Mouse (Mus musculus): ENCODE measurements at regions not wholly inside any gene's neighbourhood (a gene's known extent, or its start where the extent isn't known, plus 50 kb on each side); places are given as distances from the start of the nearest gene placed in this dataset.

DNA sequence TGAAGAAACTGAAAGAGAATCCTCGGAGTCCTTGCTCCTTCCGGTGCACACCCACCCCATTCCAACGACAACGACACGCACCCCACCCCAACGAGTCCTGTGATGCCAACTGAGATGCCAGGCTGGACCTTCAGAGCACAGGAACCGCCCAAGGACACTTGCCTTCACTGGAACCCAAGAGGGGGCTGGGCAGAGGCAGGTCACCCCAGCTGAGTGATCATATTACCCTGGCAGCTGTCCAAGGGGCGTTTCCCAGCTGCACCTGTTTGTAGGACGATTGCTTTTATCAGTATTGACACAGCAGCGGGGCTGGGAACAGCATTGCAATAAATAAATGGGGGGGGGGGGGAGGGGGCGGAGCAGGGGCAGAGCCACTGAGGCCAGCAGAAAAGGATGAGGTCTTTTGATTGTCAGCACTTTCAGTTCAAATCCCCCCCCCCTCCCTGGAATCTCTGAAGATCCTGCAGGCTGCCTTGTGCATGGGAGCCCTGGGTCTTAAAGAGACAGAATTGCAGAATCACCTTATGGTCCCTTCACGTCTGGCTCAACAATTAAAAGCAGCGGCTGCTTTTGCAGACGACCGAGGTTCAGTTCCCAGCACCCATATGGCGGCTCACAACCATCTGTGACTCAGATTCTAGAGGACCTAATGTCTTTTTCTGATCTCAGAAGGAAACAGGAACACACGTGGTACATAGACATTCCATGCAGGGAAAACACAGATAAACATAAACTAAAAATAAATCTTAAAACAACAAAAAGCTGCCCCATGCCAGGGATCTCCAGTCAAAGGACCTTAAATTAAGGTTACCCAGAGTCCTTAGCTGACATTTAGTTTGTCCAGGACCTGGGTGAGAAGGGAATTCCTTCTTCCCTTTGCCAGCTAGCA is 52.0 kb upstream of the Pim1 start:
- peaks cover 39% of the 10 kb centered on the region for H3K4me1 ChIP-seq (replicated peaks)
- H3K9ac ChIP-seq = no peak overlapping the region; the same call in 1 of the 2 replicates
- no peaks in the 10 kb centered on the region for H3K9me3 ChIP-seq
- no peaks in the 10 kb centered on the region for H3K36me3 ChIP-seq
- peak overlapping the region; percentile 58 for H3K4me2 ChIP-seq
- no peaks in the 10 kb centered on the region for H3K27me3 ChIP-seq
- WGBS = 12% methylated on average over 16 of the region's 17 CpGs
- H3K4me3 ChIP-seq = 0 out of 2 replicates have a peak overlapping the region, but pooled peaks have one; percentile 12
- ATAC-seq (ENCODE audit: low read depth) = no peak
- H3K27ac ChIP-seq (replicated peaks) = peak overlapping the region; percentile 89

DNA sequence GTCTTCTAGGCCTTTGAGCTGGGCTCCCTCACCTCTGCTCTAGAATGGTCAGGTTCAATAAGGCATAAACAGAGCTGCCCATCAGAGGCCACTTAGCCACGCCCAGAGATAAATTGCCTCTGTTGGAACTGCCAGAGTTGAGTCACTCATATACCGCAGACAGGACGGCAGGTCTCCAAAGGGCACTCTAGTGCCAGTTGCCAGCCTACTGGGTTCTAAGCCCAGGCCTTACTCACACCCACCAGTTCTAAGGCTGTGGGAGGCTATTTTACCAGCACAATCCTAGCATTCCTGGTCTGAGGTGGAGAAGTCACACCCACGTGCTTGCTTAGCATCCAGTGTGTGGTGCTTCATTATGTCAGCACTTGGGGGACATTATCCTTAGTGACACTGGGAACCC is 50.6 kb upstream of the Pim1 start:
- no peaks in the 10 kb centered on the region for H3K27me3 ChIP-seq
- 0 out of 2 replicates have a peak overlapping the region, but pooled peaks have one; percentile 38 for H3K27ac ChIP-seq (replicated peaks)
- no peak for ATAC-seq (ENCODE audit: low read depth)
- H3K9ac ChIP-seq = peak overlapping the region; percentile 22; the same call in 1 of the 2 replicates
- no peaks in the 10 kb centered on the region for H3K36me3 ChIP-seq
- H3K9me3 ChIP-seq = no peaks in the 10 kb centered on the region
- no peak overlapping the region for H3K4me3 ChIP-seq
- peaks cover 45% of the 10 kb centered on the region for H3K4me1 ChIP-seq (replicated peaks)
- WGBS = 75% methylated on average over 4 of the region's 4 CpGs
- H3K4me2 ChIP-seq = no peak overlapping the region

DNA sequence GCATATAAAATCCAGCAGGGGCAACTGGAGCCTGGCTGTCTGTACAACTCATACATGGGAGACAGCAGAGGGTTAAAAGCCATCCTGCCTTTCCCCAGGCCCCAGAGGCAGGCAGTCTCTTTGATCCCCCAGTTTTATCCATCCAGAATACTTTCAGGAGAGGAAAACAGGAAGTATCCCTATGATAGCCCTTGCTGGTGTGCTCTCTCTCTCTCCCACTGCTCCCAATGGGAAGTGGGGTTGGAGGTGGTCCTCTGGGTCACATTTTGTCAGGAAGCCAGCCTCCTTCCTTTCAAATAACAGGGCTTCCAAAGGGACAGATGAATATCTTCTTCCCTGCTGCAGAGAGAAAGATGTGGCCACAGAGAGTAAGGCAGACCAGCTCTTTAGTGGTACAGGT is 50.1 kb upstream of the Pim1 start:
- no peak for ATAC-seq (ENCODE audit: low read depth)
- H3K9me3 ChIP-seq = no peaks in the 10 kb centered on the region
- H3K27me3 ChIP-seq = no peaks in the 10 kb centered on the region
- peak overlapping the region; percentile 38; the same call in 1 of the 2 replicates for H3K27ac ChIP-seq (replicated peaks)
- peak overlapping the region; percentile 22; the same call in 1 of the 2 replicates for H3K9ac ChIP-seq
- H3K4me2 ChIP-seq = no peak overlapping the region
- peaks cover 50% of the 10 kb centered on the region for H3K4me1 ChIP-seq (replicated peaks)
- H3K36me3 ChIP-seq = no peaks in the 10 kb centered on the region
- no peak overlapping the region for H3K4me3 ChIP-seq
